Mouse (Mus musculus): ENCODE results near the gene Hsp90b1.

DNA sequence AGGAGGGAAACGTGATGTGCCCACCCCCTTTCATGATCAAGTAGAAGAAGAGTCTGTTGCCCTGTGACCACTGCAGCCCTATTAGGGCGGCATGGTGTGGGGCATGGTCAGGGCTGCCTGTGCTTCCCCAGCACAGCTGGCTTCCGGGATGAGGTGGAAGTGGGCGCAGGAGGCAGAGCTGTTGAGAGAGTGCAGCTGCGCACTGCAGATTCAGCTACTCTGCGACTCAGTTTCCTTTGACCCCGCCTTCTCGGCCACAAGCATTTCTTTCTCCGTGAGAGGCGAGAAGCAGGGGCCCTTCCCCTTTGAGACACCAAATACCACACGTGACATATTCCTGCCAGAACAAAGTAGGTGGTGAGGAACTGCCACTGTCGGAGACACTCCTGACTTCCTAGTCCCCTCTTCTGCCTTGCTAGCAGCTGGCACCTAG, 22.3 kb upstream of the Hsp90b1 start:
- no peak for TF ChIP-seq CTCF (IDR thresholded peaks at IDR 0.05; ENCODE audit: borderline replicate concordance, extremely low read depth, insufficient read depth, insufficient read length)
- peak; percentile 32; the same call in 1 of the 2 replicates for TF ChIP-seq POLR2A (IDR thresholded peaks at IDR 0.05; ENCODE audit: borderline replicate concordance, extremely low read depth, insufficient read depth, insufficient read length, poor library complexity, severe bottlenecking)
